Comparison of ENCODE assay signal across 8 mouse cellular contexts in the genomic region with DNA sequence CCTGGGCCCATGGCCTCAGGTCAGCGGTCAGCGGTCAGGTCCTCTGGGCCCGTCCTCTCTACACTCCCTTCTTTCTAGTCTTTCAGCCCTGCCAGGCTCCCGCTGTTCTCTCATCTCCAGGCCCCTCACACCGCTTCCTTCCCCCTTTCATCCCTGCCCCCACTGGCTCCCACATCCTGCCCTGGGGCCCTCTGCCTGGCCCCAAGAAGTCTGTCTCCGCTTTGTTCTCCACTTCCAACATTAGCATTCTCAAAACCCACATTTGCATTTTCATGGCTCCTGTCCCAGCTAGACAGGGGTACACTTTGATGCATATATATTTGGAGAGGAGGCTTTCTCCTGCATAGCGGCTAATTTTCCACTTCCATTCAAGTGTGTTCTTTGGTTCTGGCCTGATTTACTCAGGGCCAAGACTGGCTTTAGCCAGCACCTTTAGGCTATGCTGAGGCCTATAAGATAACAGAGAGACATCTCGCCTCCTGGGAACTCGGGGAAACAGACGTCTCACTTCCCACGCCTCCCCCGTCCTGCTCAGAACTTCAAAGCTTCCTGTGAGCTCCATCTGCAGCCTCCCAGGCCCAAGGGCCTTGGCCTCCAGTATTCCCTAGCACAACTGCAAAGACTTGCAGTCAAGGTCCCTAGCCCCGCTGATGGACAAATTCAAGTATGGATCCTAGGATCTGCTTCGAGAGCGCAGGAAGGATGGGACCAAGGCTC.
DNase-seq lines count a peak whose midpoint lies in the region; ATAC-seq lines count a peak whose summit lies in the region.

No protein-coding gene starts in this region.

- no peak for ATAC-seq in heart, embryonic 14.5 days (ENCODE audit: insufficient number of reproducible peaks, insufficient read depth, low FRiP score, low read depth)
- ATAC-seq in embryonic facial prominence, embryonic 12.5 days (ENCODE audit: insufficient number of reproducible peaks, insufficient read depth, low FRiP score, low TSS enrichment) = no peak
- peak; percentile 75 for ATAC-seq in midbrain, embryonic 15.5 days (replicated peaks)

- H3K27ac ChIP-seq in heart, embryonic 14.5 days (replicated peaks in 1 of 2; ENCODE audit: control insufficient read depth in 1 of 2, insufficient read depth in 1 of 2, low read depth in 2 of 2, low read length in 2 of 2) = peak overlapping the region; percentile 11 to 49
- peak overlapping the region; percentile 81 for H3K27ac ChIP-seq in embryonic facial prominence, embryonic 12.5 days
- H3K27ac ChIP-seq in midbrain, embryonic 15.5 days = peak overlapping the region; percentile 76

- no peak overlapping the region for H3K9ac ChIP-seq in heart, embryonic 14.5 days (ENCODE audit: low read length)
- H3K9ac ChIP-seq in embryonic facial prominence, embryonic 12.5 days = no peak overlapping the region
- 0 out of 2 replicates have a peak overlapping the region, but pooled peaks have one; percentile 10 for H3K9ac ChIP-seq in midbrain, embryonic 15.5 days

- H3K27me3 ChIP-seq in heart, embryonic 14.5 days (ENCODE audit: control insufficient read depth, insufficient read depth, low read length) = no peaks in the 10 kb centered on the region
- H3K27me3 ChIP-seq in embryonic facial prominence, embryonic 12.5 days = no peaks in the 10 kb centered on the region
- H3K27me3 ChIP-seq in midbrain, embryonic 15.5 days (replicated peaks) = no peaks in the 10 kb centered on the region

- 33% methylated on average over 15 of the region's 15 CpGs for WGBS in heart, embryonic 14.5 days
- WGBS in embryonic facial prominence, embryonic 12.5 days = 14% methylated on average over 15 of the region's 15 CpGs
- 5% methylated on average over 15 of the region's 15 CpGs for WGBS in midbrain, embryonic 15.5 days

- no peaks in the 10 kb centered on the region for H3K9me3 ChIP-seq in heart, embryonic 14.5 days (ENCODE audit: control insufficient read depth, low read length)
- no peaks in the 10 kb centered on the region for H3K9me3 ChIP-seq in embryonic facial prominence, embryonic 12.5 days
- H3K9me3 ChIP-seq in midbrain, embryonic 15.5 days = no peaks in the 10 kb centered on the region

- peaks cover 50 to 58% of the 10 kb centered on the region in 2 experiments for H3K4me1 ChIP-seq in heart, embryonic 14.5 days (ENCODE audit: control insufficient read depth in 2 of 2, insufficient read depth in 2 of 2, low read length in 2 of 2)
- H3K4me1 ChIP-seq in embryonic facial prominence, embryonic 12.5 days = peaks cover 36% of the 10 kb centered on the region
- peaks cover 28% of the 10 kb centered on the region for H3K4me1 ChIP-seq in midbrain, embryonic 15.5 days

- no peak for DNase-seq in heart, adult 8-10 months (ENCODE audit: low spot score)
- peak; percentile 42 to 55 for DNase-seq in CD8-positive naive resting alpha-beta T cell, adult 2 months (ENCODE audit: low read depth in 2 of 2, low spot score in 2 of 2)
- peak; percentile 36 to 50 for DNase-seq in layer of hippocampus, adult 8-10 months (ENCODE audit: low spot score in 2 of 2)
- no peak for DNase-seq in urinary bladder, postnatal 36 days (ENCODE audit: low spot score in 2 of 2)
- DNase-seq in cerebellum, postnatal 25 days = no peak

- H3K36me3 ChIP-seq in heart, embryonic 14.5 days (ENCODE audit: control insufficient read depth, insufficient read depth, low read length) = no peaks in the 10 kb centered on the region
- no peaks in the 10 kb centered on the region for H3K36me3 ChIP-seq in embryonic facial prominence, embryonic 12.5 days
- H3K36me3 ChIP-seq in midbrain, embryonic 15.5 days (replicated peaks) = no peaks in the 10 kb centered on the region

- H3K4me3 ChIP-seq in heart, embryonic 14.5 days (ENCODE audit: control insufficient read depth in 1 of 2, insufficient read depth in 1 of 2, low read depth in 1 of 2, low read length in 2 of 2) = no peak overlapping the region
- no peak overlapping the region for H3K4me3 ChIP-seq in embryonic facial prominence, embryonic 12.5 days
- H3K4me3 ChIP-seq in midbrain, embryonic 15.5 days = no peak overlapping the region

- H3K4me2 ChIP-seq in heart, embryonic 14.5 days (ENCODE audit: low read length) = no peak overlapping the region
- H3K4me2 ChIP-seq in embryonic facial prominence, embryonic 12.5 days (replicated peaks) = no peak overlapping the region
- H3K4me2 ChIP-seq in midbrain, embryonic 15.5 days = peak overlapping the region; percentile 20; the same call in 1 of the 2 replicates

Comparison
In these comparisons a context has a peak if more than half of its experiments do, and no peak if none do; other contexts are left out.
1. H3K27ac ChIP-seq: peak in every context shown above with its lines; median percentile 81 in embryonic facial prominence, embryonic 12.5 days; 76 in midbrain, embryonic 15.5 days; 30 in heart, embryonic 14.5 days.
2. DNase-seq: peak in CD8-positive naive resting alpha-beta T cell, adult 2 months (2 of 2) and layer of hippocampus, adult 8-10 months (2 of 2); none in heart, adult 8-10 months (single experiment), urinary bladder, postnatal 36 days (0 of 2) and cerebellum, postnatal 25 days (0 of 2).